Mouse (Mus musculus) forebrain, postnatal 0 days (tissue): Measurements from ENCODE around the gene Bcan. TPM values are rescaled to one million over a fixed set of nuclear protein-coding genes. Genes with fewer than 3 reads are reported as not detected.
A peak's percentile ranks its signal among the peaks of the same experiment; 100 is the strongest.

Source experiments
- ATAC-seq: fragments of 200-750 bp; cut with Nextera tagmentation; 2 replicates; pipeline ENCODE4 v1.8.0; 2017; ENCODE audit warnings: mild to moderate bottlenecking, moderate library complexity
- DNase-seq: peaks from one replicate; pipeline ENCODE4 v3.0.0-alpha.2; 2015
- H3K27ac ChIP-seq: fragments of 300-500 bp; sonication (generic); 2 replicates; pipeline ENCODE4 v1.5.1; 2014; ENCODE audit warnings: low read depth, mild to moderate bottlenecking, antibody characterized with exemption, low read length, moderate library complexity, mixed read lengths
- H3K27me3 ChIP-seq: fragments of 300-500 bp; sonication (generic); 2 replicates; pipeline ENCODE4 v1.6.1; 2014; ENCODE audit warnings: mild to moderate bottlenecking, low read length, mixed read lengths; ENCODE audit not compliant: insufficient read depth
- H3K36me3 ChIP-seq: fragments of 300-500 bp; sonication (generic); 2 replicates; pipeline ENCODE4 v1.6.1; 2014; ENCODE audit warnings: mild to moderate bottlenecking, moderate library complexity; ENCODE audit not compliant: insufficient read depth
- H3K4me1 ChIP-seq: fragments of 300-500 bp; sonication (generic); 2 replicates; pipeline ENCODE4 v1.6.1; 2014; ENCODE audit warnings: antibody characterized with exemption; ENCODE audit not compliant: insufficient read depth
- H3K4me2 ChIP-seq: fragments of 300-500 bp; sonication (generic); 2 replicates; pipeline ENCODE4 v1.6.1; 2014; ENCODE audit warnings: low read depth, mild to moderate bottlenecking, moderate library complexity
- H3K4me3 ChIP-seq: fragments of 300-500 bp; sonication (generic); 2 replicates; pipeline ENCODE4 v1.5.1; 2014; ENCODE audit warnings: low read depth, low read length, mixed read lengths
- H3K9ac ChIP-seq: fragments of 300-500 bp; sonication (generic); 2 replicates; pipeline ENCODE4 v1.6.1; 2014; ENCODE audit warnings: mild to moderate bottlenecking
- H3K9me3 ChIP-seq: fragments of 300-500 bp; sonication (generic); 2 replicates; pipeline ENCODE4 v1.6.1; 2016; ENCODE audit warnings: low read length
- CTCF ChIP-seq: sonication (generic); IDR thresholded peaks from 2 replicates; pipeline ENCODE4 v1.5.1; 2016; ENCODE audit warnings: antibody characterized with exemption, control low read depth, low read depth
- WGBS: fragments of 180-500 bp; shearing (Covaris S2); extraction: QIAGEN DNeasy Blood & Tissue Kit; methylation state at CpG from one replicate; pipeline ENCODE4 v1.1.7; 2014; 5-methylcytosine and 5-hydroxymethylcytosine counted together
- polyA plus RNA-seq: library from polyadenylated mRNA; unstranded; fragments of >200 nt; fragmentation: Nextera tagmentation; extraction: Ambion mirVana; gene quantifications from 2 replicates; pipeline ENCODE4 v1.2.1, GENCODE M21; 2015
- total RNA-seq: library from RNA; depleted of rRNA; stranded (reverse); fragments of >200 nt; gene quantifications from 2 replicates; pipeline ENCODE4 v1.2.3, GENCODE M21; 2014

The Bcan gene
- total and polyA plus RNA-seq, 2 experiments from 2014 or later, result 133 to 146 TPM

DNA sequence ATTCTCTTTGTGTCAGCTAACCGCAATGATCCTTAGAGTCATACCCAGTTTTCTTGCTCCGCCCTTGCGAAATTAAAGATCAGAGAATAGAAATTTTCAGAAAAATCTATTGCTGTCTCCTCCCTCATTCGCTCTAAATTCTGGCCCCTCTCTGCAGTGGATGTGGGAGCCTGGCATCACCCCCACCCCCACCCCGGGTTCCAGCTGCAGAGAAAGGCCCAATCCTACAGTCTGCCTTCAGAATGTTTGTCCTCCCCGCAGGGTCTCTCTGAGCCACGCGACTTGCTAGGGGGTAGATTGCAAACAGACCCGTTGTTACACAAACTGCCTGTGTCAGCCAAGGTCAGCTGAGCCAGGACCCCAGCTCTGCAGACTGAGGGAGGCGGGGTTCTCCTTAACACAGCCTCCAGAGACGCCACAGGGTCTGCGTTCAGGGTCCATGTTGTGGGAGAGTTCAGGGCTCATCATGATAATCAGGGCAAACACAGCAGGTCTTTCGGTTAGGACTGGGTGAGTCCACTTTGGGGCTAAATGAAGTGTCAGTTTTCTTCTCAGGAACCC, 50.0 kb downstream of the Bcan start:
- Histone ChIP-seq H3K9me3 (no peaks in the 10 kb centered on the region), H3K27ac (no peak overlapping the region), H3K36me3 (no peaks in the 10 kb centered on the region), H3K4me2 (no peak overlapping the region), H3K27me3 (peaks cover 10% of the 10 kb centered on the region; the same call in 1 of the 2 replicates), H3K4me3 (no peak overlapping the region), H3K9ac (0 out of 2 replicates have a peak overlapping the region, but pooled peaks have one; percentile 6), H3K4me1 (peaks cover 4% of the 10 kb centered on the region; the same call in 1 of the 2 replicates)
- TF ChIP-seq CTCF, result no peak
- ATAC-seq (0 out of 2 replicates have a peak, but pooled peaks have one; percentile 20), DNase-seq (no peak)
- WGBS, result 20% methylated on average over 13 of the region's 13 CpGs

DNA sequence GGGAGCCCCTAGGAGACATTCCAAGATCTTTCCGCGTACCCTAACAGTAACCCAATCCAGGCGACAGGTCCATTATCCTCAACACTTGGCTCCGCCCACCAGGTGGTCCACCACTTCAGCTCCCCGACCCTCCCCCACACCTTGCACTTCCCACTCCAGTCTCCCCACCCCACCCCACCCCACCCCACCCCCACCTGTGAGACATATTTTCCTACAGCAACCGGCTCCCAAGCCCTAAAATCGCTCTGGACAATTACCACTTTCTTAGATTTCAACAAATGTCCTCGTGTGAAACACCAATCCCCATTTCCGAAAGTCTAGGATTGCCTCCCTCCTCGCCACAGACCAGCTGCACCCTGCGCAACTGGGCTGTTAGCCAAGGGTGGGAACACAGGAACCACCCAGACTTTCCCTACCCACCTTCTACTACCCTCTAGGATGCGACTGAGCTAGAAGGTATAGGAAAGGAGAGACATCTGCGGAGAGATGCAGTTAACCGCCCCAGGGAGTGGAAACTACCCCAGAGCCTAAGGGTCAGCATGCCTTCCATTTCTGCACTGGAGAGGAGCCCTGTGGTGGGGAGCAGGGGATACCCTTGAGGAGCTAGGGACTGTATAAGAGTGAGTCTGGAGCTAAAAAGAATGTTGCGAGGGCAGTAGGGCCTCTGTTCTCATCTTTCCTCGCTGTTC, 50.6 kb downstream of the Bcan start:
- peaks cover 10% of the 10 kb centered on the region; the same call in 1 of the 2 replicates for H3K27me3 ChIP-seq
- no peaks in the 10 kb centered on the region for H3K36me3 ChIP-seq
- peaks cover 4% of the 10 kb centered on the region; the same call in 1 of the 2 replicates for H3K4me1 ChIP-seq
- no peak overlapping the region for H3K4me2 ChIP-seq
- H3K9me3 ChIP-seq, result no peaks in the 10 kb centered on the region
- DNase-seq (no peak), ATAC-seq (no peak)
- 18% methylated on average over 16 of the region's 16 CpGs for WGBS
- no peak overlapping the region for H3K4me3 ChIP-seq
- no peak overlapping the region for H3K27ac ChIP-seq
- TF ChIP-seq CTCF, result no peak
- no peak overlapping the region for H3K9ac ChIP-seq

DNA sequence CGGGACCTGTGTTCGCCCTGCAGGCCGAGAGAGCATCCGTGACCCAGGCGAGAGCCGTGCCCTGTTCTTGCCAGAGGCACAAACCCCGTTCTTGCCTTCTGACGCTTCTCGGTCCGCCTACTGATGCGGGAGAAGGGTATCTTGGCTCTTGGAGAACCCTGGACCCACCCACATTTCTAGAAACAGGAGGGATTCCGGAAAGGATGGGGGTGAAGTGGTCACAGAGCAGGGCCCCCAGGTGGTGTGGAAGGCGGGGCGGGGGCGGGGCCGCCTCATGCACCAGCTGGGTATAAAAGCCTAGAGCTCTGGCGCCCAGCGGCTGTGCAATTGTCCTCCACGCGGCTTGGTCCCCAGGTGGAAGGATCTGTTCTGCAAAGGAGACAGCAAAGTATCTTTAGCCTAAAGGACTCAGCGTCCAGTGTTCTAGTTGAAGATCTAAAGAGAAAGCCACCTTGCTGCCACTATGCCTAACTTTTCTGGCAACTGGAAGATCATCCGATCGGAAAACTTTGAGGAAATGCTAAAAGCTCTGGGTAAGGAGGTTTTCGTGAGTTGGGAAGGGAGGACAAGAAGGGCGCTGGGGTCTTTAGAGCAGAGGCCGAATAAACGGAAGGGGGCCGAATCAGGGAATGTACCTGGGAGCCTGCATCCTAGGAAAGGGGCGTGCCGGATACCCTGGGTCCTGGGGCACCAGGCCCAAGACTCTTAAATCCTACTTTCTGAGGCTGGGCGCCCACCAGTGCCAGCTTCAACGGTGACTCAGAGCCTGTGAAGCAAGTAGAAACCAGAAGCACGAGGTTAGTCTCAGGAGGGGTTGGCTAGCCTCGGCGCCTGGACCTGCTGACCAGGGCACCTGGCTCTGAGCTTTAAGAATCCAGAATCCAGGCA, 51.4 kb downstream of the Bcan start, which contains the start of gene Crabp2:
Crabp2 (plus strand) TSS at position 289 of the 888 bp plus-strand sequence.
- Histone ChIP-seq H3K27me3 (peaks cover 10% of the 10 kb centered on the region; the same call in 1 of the 2 replicates), H3K4me3 (peak within 1 kb of the TSS; percentile 33), H3K36me3 (no peaks in the 10 kb centered on the region), H3K27ac (no peak within 1 kb of the TSS), H3K4me1 (peaks cover 4% of the 10 kb centered on the region; the same call in 1 of the 2 replicates), H3K9ac (peak within 1 kb of the TSS; percentile 28; the same call in 1 of the 2 replicates), H3K4me2 (peak within 1 kb of the TSS; percentile 58), H3K9me3 (no peaks in the 10 kb centered on the region)
- DNase-seq (no peak), ATAC-seq (no peak)
- 5% methylated on average over 34 of the region's 35 CpGs for WGBS
- no peak for TF ChIP-seq CTCF

DNA sequence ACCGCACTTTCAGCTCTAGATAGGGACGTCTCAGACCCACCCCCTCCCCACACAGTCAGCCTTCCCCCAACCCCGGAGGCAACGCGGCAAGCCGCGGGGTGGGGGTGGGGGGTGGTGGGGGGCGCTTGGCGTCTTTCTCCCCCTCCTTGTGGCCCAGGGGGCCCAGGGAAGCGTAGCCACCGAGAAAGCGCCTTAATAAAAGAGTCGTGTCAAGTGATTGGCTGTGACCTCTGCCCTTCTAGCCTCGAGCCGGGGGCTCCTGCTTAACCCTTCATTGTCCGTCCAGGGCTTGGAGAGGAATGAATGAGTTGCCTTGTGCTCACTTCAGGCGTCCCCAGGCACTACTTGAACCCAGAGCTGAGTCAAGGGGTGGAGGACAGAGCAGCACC, 52.2 kb downstream of the Bcan start:
- peaks cover 10% of the 10 kb centered on the region; the same call in 1 of the 2 replicates for H3K27me3 ChIP-seq
- peak overlapping the region; percentile 28; the same call in 1 of the 2 replicates for H3K9ac ChIP-seq
- TF ChIP-seq CTCF, result no peak
- no peak for DNase-seq
- H3K4me1 ChIP-seq, result peaks cover 4% of the 10 kb centered on the region; the same call in 1 of the 2 replicates
- H3K36me3 ChIP-seq, result no peaks in the 10 kb centered on the region
- no peaks in the 10 kb centered on the region for H3K9me3 ChIP-seq
- H3K27ac ChIP-seq, result no peak overlapping the region
- peak overlapping the region; percentile 58 for H3K4me2 ChIP-seq
- ATAC-seq, result no peak
- WGBS, result under 1% methylated on average over 16 of the region's 17 CpGs
- peak overlapping the region; percentile 33 for H3K4me3 ChIP-seq

DNA sequence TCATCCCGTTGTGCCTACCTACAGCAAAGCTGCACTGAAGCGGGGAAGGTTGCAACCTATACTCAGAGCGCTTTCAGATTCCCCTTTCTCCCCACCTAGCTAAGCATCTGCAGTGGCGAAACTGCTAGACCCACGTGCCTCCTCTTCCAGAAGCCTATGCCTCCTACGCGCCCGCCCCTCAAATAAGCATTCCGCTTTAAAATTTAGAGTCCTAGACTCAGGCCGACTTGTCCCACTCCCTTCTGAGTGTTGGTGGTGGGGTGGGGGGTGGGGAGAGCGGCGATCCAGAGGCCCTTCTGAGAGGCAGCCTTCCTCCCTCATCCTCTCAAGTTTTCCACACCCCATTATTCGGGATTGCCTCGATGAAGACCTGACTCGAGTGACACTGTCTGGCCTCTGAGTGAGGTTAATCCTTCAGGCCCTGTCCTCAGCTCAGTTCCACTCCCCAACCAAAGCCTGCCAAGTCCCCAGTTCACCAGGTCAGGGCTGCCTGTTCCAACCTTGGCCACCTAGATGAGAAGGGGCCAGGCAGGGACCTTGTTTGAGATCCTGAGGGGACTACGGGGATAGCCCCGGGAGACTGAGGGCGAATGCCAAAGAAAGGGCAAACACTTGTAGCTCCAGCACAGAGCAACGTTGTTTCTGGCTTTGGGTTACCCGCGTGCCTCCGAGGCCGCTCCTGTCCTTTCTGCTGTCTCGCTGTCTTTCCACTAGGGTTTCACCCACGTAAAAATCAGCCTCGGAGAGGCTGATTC, 52.8 kb downstream of the Bcan start:
- Histone ChIP-seq H3K9me3 (no peaks in the 10 kb centered on the region), H3K4me1 (peaks cover 4% of the 10 kb centered on the region; the same call in 1 of the 2 replicates), H3K27me3 (peaks cover 7% of the 10 kb centered on the region; the same call in 1 of the 2 replicates), H3K27ac (no peak overlapping the region), H3K9ac (0 out of 2 replicates have a peak overlapping the region, but pooled peaks have one; percentile 28), H3K36me3 (peaks cover 4% of the 10 kb centered on the region), H3K4me3 (peak overlapping the region; percentile 33), H3K4me2 (peak overlapping the region; percentile 58)
- DNase-seq (no peak), ATAC-seq (peak; percentile 35; the same call in 1 of the 2 replicates)
- 13% methylated on average over 26 of the region's 26 CpGs for WGBS
- TF ChIP-seq CTCF, result no peak

DNA sequence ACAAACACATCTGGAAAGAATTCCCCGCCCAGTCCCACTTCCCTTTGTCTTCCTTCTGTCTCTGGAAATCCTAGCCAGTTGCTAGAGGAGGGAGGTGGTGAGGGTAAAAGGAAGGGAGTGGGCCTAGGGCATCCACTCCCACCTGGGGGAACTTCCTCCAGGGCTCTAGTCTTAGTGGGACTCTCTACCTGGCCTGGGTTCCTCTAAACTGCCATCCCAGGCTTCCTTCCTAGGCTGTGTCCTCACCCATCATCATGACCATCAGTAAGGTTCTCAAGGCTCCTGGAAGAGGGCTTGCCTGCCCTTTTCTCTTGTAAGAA, 53.5 kb downstream of the Bcan start:
- H3K27me3 ChIP-seq, result peaks cover 7% of the 10 kb centered on the region; the same call in 1 of the 2 replicates
- WGBS, result 53% methylated on average over 1 of the region's 1 CpGs
- TF ChIP-seq CTCF, result no peak
- peaks cover 11% of the 10 kb centered on the region for H3K36me3 ChIP-seq
- DNase-seq (no peak), ATAC-seq (no peak)
- H3K27ac ChIP-seq, result no peak overlapping the region
- H3K4me3 ChIP-seq, result no peak overlapping the region
- H3K4me2 ChIP-seq, result no peak overlapping the region
- H3K9ac ChIP-seq, result no peak overlapping the region
- no peaks in the 10 kb centered on the region for H3K9me3 ChIP-seq
- peaks cover 4% of the 10 kb centered on the region; the same call in 1 of the 2 replicates for H3K4me1 ChIP-seq
